Mouse (Mus musculus) hindbrain, embryonic 10.5 days (tissue): ENCODE results near the gene Gm1527. TPM values are rescaled to one million over a fixed set of nuclear protein-coding genes. Genes with fewer than 3 reads are reported as not detected.
A peak's percentile ranks its signal among the peaks of the same experiment; 100 is the strongest.
"Not testable (repeated sequence)": the region's sequence is repeated elsewhere in the genome, so short reads cannot be mapped to it uniquely, and the experiment has no call there.

Source experiments
- DNase-seq: peaks from one replicate; pipeline ENCODE4 v3.0.0-alpha.2; 2017; ENCODE audit warnings: low spot score
- H3K27ac ChIP-seq: fragments of 300-500 bp; sonication (generic); 2 replicates; pipeline ENCODE4 v1.5.1; 2016; ENCODE audit warnings: mild to moderate bottlenecking, moderate library complexity
- H3K27me3 ChIP-seq: fragments of 300-500 bp; sonication (generic); 2 replicates; pipeline ENCODE4 v1.6.1; 2016; ENCODE audit warnings: mild to moderate bottlenecking; ENCODE audit not compliant: poor library complexity, insufficient read depth, severe bottlenecking
- H3K36me3 ChIP-seq: fragments of 300-500 bp; sonication (generic); 2 replicates; pipeline ENCODE4 v1.6.1; 2016; ENCODE audit warnings: mild to moderate bottlenecking, moderate library complexity
- H3K4me1 ChIP-seq: fragments of 300-500 bp; sonication (generic); replicated peaks from 2 replicates; pipeline ENCODE4 v1.6.1; 2016; ENCODE audit warnings: mild to moderate bottlenecking
- H3K4me3 ChIP-seq: fragments of 300-500 bp; sonication (generic); 2 replicates; pipeline ENCODE4 v1.5.1; 2016; ENCODE audit warnings: mild to moderate bottlenecking, moderate library complexity
- H3K9me3 ChIP-seq: fragments of 300-500 bp; sonication (generic); 2 replicates; pipeline ENCODE4 v1.6.1; 2016; ENCODE audit warnings: mild to moderate bottlenecking, moderate library complexity
- WGBS: fragments of 180-500 bp; shearing (Covaris S2); methylation state at CpG from one replicate; pipeline ENCODE4 v1.1.7; 2016; 5-methylcytosine and 5-hydroxymethylcytosine counted together
- polyA plus RNA-seq: library from polyadenylated mRNA; unstranded; fragments of >200 nt; fragmentation: Nextera tagmentation; extraction: Ambion mirVana; gene quantifications from 2 replicates; pipeline ENCODE4 v1.2.1, GENCODE M21; 2016

Gm1527 gene
- polyA plus RNA-seq: not detected in 2 replicates

- Histone ChIP-seq H3K27ac (no peak within 1 kb of the TSS), H3K4me3 (no peak within 1 kb of the TSS), H3K36me3 (no peaks in the 10 kb centered on the region), H3K4me1 (no peaks in the 10 kb centered on the region), H3K9me3 (no peaks in the 10 kb centered on the region), H3K27me3 (no peaks in the 10 kb centered on the region)
- no peak for DNase-seq
- WGBS: 86% methylated on average over 1 of the region's 1 CpGs
Observed at GRCm38 (mm10) chr3:28892317-28892716, at the start of gene Gm1527. Gm1527 (plus strand) TSS chr3:28892617.

GRCm38 (mm10) chr3:28843231-28843630 lies 49.2 kb upstream of the Gm1527 start:
- 44% methylated on average over 8 of the region's 8 CpGs for WGBS
- no peak for DNase-seq
- no peaks in the 10 kb centered on the region for H3K9me3 ChIP-seq
- H3K4me1 ChIP-seq: peaks cover 18% of the 10 kb centered on the region
- H3K4me3 ChIP-seq: no peak overlapping the region
- no peak overlapping the region for H3K27ac ChIP-seq
- no peaks in the 10 kb centered on the region for H3K36me3 ChIP-seq
- H3K27me3 ChIP-seq: no peaks in the 10 kb centered on the region

- H3K9me3 ChIP-seq: no peaks in the 10 kb centered on the region
- no peak overlapping the region for H3K27ac ChIP-seq
- H3K4me3 ChIP-seq: no peak overlapping the region
- DNase-seq: no peak
- no peaks in the 10 kb centered on the region for H3K36me3 ChIP-seq
- peaks cover 14% of the 10 kb centered on the region for H3K4me1 ChIP-seq
- H3K27me3 ChIP-seq: no peaks in the 10 kb centered on the region
Observed at GRCm38 (mm10) chr3:28847115-28847514, 45.3 kb upstream of the Gm1527 start.

- WGBS: 89% methylated on average over 3 of the region's 3 CpGs
- not testable (repeated sequence) for H3K36me3 ChIP-seq, H3K4me1 ChIP-seq, H3K4me3 ChIP-seq, H3K9me3 ChIP-seq, H3K27me3 ChIP-seq, H3K27ac ChIP-seq, DNase-seq
Observed at GRCm38 (mm10) chr3:28852174-28852573, 40.2 kb upstream of the Gm1527 start.

GRCm38 (mm10) chr3:28859630-28860392 lies 32.6 kb upstream of the Gm1527 start:
- DNase-seq, H3K9me3 ChIP-seq, H3K36me3 ChIP-seq, H3K4me3 ChIP-seq, H3K27me3 ChIP-seq, H3K4me1 ChIP-seq, H3K27ac ChIP-seq: not testable (repeated sequence)

GRCm38 (mm10) chr3:28896966-28897365 lies 4.5 kb downstream of the Gm1527 start:
- not testable (repeated sequence) for H3K4me1 ChIP-seq, H3K9me3 ChIP-seq, H3K36me3 ChIP-seq, H3K27me3 ChIP-seq, H3K27ac ChIP-seq, H3K4me3 ChIP-seq, DNase-seq
- 80% methylated on average over 6 of the region's 6 CpGs for whole genome bisulfite sequencing

GRCm38 (mm10) chr3:28965931-28966330 lies 73.5 kb downstream of the Gm1527 start:
- H3K27ac ChIP-seq: no peak overlapping the region
- no peak for DNase-seq
- H3K27me3 ChIP-seq: no peaks in the 10 kb centered on the region
- 96% methylated on average over 2 of the region's 2 CpGs for WGBS
- no peaks in the 10 kb centered on the region for H3K36me3 ChIP-seq
- H3K9me3 ChIP-seq: no peaks in the 10 kb centered on the region
- no peaks in the 10 kb centered on the region for H3K4me1 ChIP-seq
- no peak overlapping the region for H3K4me3 ChIP-seq

GRCm38 (mm10) chr3:28968851-28969250 lies 76.4 kb downstream of the Gm1527 start:
- H3K27ac ChIP-seq: no peak overlapping the region
- peak; percentile 28 for DNase-seq
- H3K27me3 ChIP-seq: no peaks in the 10 kb centered on the region
- no peaks in the 10 kb centered on the region for H3K4me1 ChIP-seq
- H3K9me3 ChIP-seq: no peaks in the 10 kb centered on the region
- H3K4me3 ChIP-seq: no peak overlapping the region
- WGBS: 2% methylated on average over 4 of the region's 4 CpGs
- H3K36me3 ChIP-seq: no peaks in the 10 kb centered on the region

Other genes starting within 250 kb of the Gm1527 start
- gene Slc2a2, start 194.7 kb upstream of the Gm1527 start, polyA plus RNA-seq: not detected in 2 replicates
- gene Eif5a2, start 111.3 kb upstream of the Gm1527 start, polyA plus RNA-seq: 13.4 and 14.0 TPM in 2 replicates
- gene Rpl22l1, start 87.2 kb upstream of the Gm1527 start, polyA plus RNA-seq: 307 and 321 TPM in 2 replicates
- gene Egfem1, start 189.4 kb downstream of the Gm1527 start, polyA plus RNA-seq: 2.3 and 2.4 TPM in 2 replicates